Mouse (Mus musculus): ENCODE results near the gene Bbof1.

DNA sequence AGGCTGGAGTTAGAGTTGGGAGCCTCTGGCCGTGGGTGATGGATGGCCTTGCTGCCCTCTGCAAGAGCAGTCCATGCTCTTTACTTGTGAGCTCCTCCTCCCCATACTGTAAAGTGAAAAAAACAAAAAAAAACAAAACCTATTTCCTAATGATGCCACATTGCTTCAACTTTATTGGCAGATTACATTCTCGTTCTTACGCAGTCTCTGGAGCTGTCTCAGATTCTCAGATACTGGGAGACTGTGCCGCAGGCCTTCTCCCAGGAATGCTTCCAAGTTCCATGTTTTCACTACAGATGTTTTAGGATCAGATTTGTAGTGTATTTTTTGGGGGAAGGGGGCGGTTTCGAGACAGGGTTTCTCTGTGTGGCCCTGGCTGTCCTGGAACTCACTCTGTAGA, 43.7 kb upstream of the Bbof1 start:
- TF ChIP-seq CTCF (IDR thresholded peaks at IDR 0.05; ENCODE audit: borderline replicate concordance, insufficient read depth, low read depth, low read length) (no peak), POLR2A (IDR thresholded peaks at IDR 0.05; ENCODE audit: borderline replicate concordance, insufficient read depth, low read length) (no peak)

All from cerebellum, adult 2 months (tissue).